Mouse (Mus musculus): ENCODE results near the gene Ffar1. TPM values are rescaled to one million over a fixed set of nuclear protein-coding genes. Genes with fewer than 3 reads are reported as not detected.

Ffar1 gene
- polyA plus RNA-seq (2012) = not detected in 2 replicates

- TF ChIP-seq GATA1 (IDR thresholded peaks at IDR 0.05; ENCODE audit: low read length) = no peak
Measured at GRCm38 (mm10) chr7:30861464-30861863, at the start of gene Ffar1. Gene Ffar1, minus strand, starts transcription at chr7:30861564.

- TF ChIP-seq GATA1 (IDR thresholded peaks at IDR 0.05; ENCODE audit: low read length) = no peak
Measured at GRCm38 (mm10) chr7:30909773-30910172, 48.4 kb upstream of the Ffar1 start.

GRCm38 (mm10) chr7:30908992-30909431, 47.6 kb upstream of the Ffar1 start:
- no peak for TF ChIP-seq GATA1 (IDR thresholded peaks at IDR 0.05; ENCODE audit: low read length)

GRCm38 (mm10) chr7:30908277-30908991, 47.1 kb upstream of the Ffar1 start:
- no peak for TF ChIP-seq GATA1 (IDR thresholded peaks at IDR 0.05; ENCODE audit: low read length)

GRCm38 (mm10) chr7:30904042-30904441, 42.7 kb upstream of the Ffar1 start:
- no peak for TF ChIP-seq GATA1 (IDR thresholded peaks at IDR 0.05; ENCODE audit: low read length)

GRCm38 (mm10) chr7:30895217-30895616, 33.9 kb upstream of the Ffar1 start:
- TF ChIP-seq GATA1 (IDR thresholded peaks at IDR 0.05; ENCODE audit: low read length) = no peak

- no peak for TF ChIP-seq GATA1 (IDR thresholded peaks at IDR 0.05; ENCODE audit: low read length)
Measured at GRCm38 (mm10) chr7:30892515-30892914, 31.2 kb upstream of the Ffar1 start.

- no peak for TF ChIP-seq GATA1 (IDR thresholded peaks at IDR 0.05; ENCODE audit: low read length)
Measured at GRCm38 (mm10) chr7:30891746-30892145, 30.4 kb upstream of the Ffar1 start.

- no peak for TF ChIP-seq GATA1 (IDR thresholded peaks at IDR 0.05; ENCODE audit: low read length)
Measured at GRCm38 (mm10) chr7:30890681-30891080, 29.3 kb upstream of the Ffar1 start.

GRCm38 (mm10) chr7:30888786-30889185, 27.4 kb upstream of the Ffar1 start:
- no peak for TF ChIP-seq GATA1 (IDR thresholded peaks at IDR 0.05; ENCODE audit: low read length)

GRCm38 (mm10) chr7:30887568-30888188, 26.3 kb upstream of the Ffar1 start:
- no peak for TF ChIP-seq GATA1 (IDR thresholded peaks at IDR 0.05; ENCODE audit: low read length)

- no peak for TF ChIP-seq GATA1 (IDR thresholded peaks at IDR 0.05; ENCODE audit: low read length)
Measured at GRCm38 (mm10) chr7:30886852-30887251, 25.5 kb upstream of the Ffar1 start.

- no peak for TF ChIP-seq GATA1 (IDR thresholded peaks at IDR 0.05; ENCODE audit: low read length)
Measured at GRCm38 (mm10) chr7:30884047-30884446, 22.7 kb upstream of the Ffar1 start.

- no peak for TF ChIP-seq GATA1 (IDR thresholded peaks at IDR 0.05; ENCODE audit: low read length)
Measured at GRCm38 (mm10) chr7:30881367-30881766, 20.0 kb upstream of the Ffar1 start.

GRCm38 (mm10) chr7:30880176-30880575, 18.8 kb upstream of the Ffar1 start, which contains the start of gene Cd22:
Gene Cd22, minus strand, starts transcription at chr7:30880342.
- TF ChIP-seq GATA1 (IDR thresholded peaks at IDR 0.05; ENCODE audit: low read length) = no peak

GRCm38 (mm10) chr7:30878950-30879349, 17.6 kb upstream of the Ffar1 start:
- no peak for TF ChIP-seq GATA1 (IDR thresholded peaks at IDR 0.05; ENCODE audit: low read length)

- TF ChIP-seq GATA1 (IDR thresholded peaks at IDR 0.05; ENCODE audit: low read length) = no peak
Measured at GRCm38 (mm10) chr7:30873083-30873482, 11.7 kb upstream of the Ffar1 start.
